Mouse (Mus musculus): ENCODE results near the gene Esyt1.
"Not testable (repeated sequence)": the region's sequence is repeated elsewhere in the genome, so short reads cannot be mapped to it uniquely, and the experiment has no call there.

DNA sequence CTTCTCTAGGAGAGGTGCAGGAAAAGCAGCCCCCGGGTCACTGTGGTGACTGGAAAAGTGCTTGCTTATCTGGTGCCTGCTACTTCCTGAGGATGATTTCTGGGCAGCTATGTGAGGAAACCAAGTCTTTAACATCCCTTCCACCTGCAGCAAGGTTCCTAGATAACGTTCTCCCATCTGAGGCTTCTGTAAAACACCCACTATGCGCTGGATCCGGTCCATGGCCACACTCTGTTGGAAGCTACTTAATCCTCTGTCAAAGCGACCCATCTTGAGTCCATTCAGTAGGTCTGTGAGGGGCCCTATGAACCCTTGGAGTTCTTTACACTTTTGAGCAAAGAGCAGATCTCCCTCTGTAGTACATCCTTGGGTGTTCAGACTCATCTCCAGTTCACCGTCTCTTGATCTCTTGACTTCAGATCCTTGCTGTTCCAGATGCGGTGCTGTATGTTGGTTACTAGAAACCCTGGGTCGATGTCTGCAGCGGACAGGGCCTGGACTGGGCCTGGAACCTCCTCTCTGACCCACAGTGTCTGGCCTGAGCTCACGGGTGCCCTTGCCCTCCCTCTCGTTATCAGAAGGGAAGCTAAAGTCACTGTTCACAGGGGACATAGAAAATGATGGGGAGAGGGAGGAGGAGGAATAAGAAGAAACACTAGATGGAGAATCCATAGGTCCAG is 24.6 kb upstream of the Esyt1 start:
- TF ChIP-seq CTCF, POLR2A (IDR thresholded peaks at IDR 0.05; ENCODE audit: insufficient read depth, low read depth, low read length): not testable (repeated sequence)

Measured in olfactory bulb, adult 2 months (tissue).